Mouse (Mus musculus) urinary bladder, postnatal 25 days (tissue): ENCODE measurements around the gene Poc1b.

Experiments used
- DNase-seq: peaks from one replicate; pipeline ENCODE4 v3.0.0; 2022; ENCODE audit warnings: low spot score

Gene Poc1b

DNA sequence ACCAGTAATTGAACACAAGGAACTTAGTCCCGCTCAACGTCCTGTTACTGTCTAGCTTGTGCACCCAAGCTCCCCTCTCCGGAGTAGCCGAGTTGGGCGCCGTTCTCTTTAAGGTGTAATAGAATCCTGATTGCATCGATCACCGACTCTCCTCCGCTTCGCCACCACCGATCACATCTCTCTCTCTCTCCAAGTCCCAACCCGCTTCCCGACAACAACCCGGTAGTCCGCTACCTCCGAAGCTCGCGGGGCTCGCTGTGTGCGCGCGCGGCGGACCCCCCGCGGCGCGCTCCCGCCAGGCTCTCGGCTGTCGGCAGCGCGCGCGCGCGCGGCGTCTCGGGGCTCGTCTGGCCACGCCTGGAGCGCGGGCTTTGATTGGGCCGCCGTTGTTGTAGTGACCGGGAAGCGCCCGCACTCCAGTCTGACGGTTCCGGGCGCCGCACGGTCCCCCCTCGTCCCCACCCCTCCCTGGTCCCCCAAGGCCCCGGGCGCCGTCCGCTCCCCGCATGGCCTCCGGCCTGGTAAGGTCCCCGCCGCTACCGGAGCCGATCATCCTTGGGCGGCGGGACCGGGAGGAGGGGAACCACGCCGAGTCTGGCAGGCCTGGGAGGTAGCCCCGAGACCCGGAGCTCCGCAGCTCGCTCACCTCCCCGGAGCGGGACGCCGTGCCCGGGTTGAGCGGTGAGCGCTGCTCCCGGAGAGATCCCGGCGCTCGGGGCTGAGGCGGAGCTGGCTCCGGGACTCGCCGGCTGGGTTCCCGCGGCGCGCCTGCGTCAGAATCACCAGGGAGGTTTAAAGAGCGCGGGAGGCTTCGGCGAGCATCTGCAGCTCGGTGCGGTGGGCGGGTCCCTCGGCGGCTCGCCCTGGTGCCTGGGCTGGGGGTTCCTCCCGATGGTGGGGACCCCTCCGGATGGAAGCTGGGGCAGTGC lies at the start of gene Poc1b:
Gene Poc1b, plus strand, starts transcription at position 334 of the 929 bp plus-strand sequence.
- peak; percentile 77 for DNase-seq

DNA sequence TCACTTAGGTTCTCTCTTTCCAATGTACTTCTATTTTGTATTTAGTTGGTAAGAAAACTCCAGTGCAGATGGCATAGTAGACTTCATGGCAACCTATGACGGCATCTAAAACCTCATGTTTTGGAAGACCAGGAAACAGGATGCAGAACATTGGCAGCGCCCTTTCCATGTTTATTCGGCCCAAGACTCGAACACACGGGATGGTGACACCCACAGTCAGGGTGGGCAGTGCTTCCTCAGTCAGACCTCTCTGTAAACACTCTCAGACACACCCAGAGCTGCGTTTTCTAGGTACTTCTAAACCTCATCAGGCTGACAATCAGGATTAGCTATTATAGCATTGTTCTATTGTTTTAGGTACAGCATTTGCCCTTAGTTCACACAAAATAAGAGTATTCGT lies 46.2 kb upstream of the Poc1b start:
- no peak for DNase-seq

DNA sequence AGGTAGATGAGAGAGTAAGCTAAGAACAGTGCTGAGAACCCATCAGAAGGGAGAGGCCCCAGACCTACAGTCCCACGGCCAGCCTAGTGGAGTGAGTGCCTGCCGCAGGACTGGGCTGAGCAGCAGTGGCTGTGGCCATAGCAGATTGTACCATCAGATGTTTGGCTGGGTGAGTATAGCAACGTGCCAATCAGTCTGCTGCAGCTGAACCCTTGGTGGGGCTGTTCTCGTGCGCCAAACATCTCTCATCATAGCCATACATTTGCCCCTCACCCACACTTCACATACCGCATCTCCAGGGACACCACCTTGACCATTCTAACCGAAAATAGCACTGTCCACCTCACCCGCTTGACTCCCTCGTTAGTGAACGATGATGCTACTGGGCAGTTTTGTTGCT lies 45.4 kb upstream of the Poc1b start:
- no peak for DNase-seq

DNA sequence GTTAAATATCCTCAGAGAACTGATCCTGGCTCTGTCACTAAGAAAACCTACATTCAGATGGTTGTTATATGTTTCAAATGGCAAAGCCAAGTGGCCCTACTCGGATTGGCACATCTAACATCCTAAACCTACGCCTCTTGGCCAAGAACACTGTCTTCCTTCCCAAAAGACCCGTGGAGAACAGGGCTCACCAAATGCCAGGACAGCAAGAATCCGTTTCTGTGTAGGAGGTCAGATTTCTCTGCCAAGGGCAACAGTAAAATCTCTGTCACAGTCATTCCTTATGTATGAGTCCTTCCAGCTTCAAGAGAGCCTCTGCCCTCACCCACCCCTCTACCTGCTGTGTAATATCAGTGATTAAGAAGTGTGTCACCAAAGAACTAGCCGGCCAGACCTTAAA lies 44.3 kb upstream of the Poc1b start:
- DNase-seq = no peak

DNA sequence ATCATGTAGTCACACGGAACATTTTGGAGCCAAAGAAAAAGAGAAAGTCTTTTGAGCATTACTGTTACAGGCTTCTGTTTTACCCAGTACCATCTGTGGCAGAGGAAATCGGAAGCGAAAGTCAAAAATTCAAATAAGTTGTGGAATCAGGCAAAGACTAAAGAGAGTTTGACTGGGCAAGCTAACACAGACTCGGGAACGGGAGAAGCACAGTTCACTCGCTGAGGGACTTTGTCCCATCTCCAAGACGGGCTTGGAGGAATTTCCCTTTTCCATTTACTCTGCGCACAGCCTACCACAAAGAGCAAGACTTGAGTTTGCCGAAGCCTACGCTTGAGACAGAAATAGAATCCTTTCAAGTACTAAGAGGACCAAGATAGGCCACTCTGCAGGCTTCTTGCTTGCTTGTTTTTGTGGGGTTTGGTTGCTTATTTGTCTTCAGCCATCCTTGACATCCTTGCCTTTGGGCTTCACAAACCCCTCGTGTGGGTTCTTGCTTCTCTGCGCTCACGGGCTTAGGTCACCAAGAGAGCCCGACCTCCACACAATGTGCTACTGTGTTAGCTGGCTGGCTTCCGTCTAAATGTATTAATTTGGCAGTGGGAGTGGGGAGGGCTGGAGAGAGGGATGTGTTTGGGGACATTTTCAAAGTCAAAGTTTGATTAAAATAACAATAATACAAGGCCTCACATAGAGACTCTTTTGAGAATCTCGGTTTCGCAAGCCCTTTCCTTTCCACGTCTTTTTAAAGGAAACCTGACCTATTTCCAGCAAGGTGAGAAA lies 30.5 kb upstream of the Poc1b start:
- no peak for DNase-seq

DNA sequence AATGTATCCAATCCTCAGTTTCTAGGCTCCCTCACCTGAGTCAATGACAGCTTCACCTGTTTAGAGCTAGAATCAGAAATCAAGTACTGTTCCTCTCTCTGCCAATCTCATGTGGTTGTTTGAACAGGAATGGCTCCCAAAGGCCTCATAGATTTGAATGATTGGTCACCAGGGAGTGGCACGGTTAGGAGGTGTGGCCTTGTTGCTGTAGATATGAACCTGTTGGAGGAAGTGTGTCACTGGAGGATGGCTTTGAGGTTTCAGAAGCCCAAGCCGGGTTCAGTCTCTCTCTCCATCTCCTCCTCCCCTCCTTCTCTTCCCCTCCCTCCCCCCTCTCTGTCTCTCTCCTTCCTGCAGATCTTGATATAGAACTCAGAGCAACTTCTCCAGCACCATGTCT lies 28.2 kb upstream of the Poc1b start:
- no peak for DNase-seq

DNA sequence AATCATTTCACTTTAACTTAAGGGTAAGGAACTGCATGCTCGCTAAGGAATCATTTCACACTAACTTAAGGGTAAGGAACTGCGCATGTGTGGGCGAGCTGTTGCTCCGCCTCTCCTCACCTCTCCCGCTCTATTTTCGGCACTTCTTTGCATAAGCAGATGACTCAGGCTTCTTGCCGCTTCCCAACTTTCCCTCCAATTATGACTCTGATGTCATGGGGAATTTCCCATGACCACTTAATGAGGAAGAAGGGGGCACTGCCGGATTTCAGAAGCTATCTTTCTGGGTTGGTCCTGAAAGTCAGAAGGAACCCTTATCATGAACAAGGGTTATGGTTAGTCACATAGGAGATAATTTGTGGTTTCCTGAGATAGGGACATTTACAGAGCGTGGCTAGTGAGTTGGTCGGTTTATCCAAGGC lies 25.3 kb upstream of the Poc1b start:
- DNase-seq = no peak

DNA sequence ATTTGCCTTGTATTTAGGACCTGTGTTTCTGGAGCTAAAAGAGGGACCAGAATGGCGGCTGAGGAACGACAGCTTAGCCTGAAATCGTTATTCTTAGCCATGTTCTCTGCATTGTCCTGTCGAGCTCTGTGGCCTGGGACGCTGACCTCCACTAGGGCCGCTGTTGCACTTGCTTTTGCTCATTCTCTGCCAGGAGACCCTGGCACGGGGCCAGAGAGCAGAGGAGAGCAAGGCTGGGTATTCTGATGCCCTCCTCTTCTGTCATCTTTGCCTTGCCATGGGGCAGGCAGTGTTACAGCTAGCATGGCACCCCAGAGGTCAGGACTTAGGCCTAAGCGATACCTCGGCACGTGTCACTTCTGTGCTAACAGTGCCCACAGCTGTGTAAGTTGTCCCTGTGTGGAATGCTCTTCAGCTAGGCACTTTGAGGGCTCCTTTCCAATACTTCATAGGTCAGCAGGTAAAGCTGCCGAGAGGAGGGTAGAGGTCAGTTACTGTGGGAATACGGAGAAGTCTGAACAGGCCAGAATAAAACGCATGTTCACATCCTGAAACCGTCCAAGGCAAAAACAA lies 23.3 kb upstream of the Poc1b start:
- DNase-seq = no peak

DNA sequence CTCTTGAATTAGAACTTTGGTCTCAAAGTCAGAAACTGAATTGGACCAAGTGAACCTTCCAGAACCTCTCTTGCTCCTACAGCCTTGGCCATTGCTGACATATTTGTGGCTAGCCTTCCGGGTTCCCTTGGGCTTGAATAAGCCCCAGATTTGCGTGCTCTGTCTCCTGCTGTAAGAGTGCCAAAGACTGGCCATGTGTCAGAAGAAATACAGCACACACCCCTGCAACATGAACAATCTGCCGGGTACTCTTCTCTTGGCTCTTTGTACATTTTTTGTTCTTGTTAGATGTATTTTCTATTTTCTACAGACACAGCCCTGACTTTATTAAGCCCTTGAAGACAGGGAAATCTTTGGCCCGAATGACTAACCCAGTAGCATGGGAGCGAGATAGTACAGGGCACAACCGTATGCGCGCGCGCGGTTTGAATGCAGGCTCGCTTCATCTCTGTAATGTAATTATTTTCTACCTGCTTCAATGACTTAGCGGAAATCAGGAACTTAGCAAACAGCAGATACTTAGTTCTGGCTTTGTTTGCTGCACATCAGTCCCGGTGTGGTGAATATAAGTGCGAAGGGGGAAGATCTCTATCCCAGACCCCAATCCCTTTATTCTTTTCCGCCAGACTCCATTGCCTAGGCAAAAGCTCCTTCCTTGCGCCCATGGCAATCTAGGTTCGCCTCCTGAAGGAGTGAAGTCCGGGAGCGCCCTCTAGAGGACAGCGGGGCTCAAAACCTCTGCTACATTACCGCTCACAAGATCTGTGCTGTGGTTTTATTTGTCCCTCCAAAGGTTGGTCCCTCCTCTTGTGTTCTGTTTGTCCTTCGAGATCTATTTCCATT lies 22.2 kb upstream of the Poc1b start:
- peak; percentile 94 for DNase-seq

DNA sequence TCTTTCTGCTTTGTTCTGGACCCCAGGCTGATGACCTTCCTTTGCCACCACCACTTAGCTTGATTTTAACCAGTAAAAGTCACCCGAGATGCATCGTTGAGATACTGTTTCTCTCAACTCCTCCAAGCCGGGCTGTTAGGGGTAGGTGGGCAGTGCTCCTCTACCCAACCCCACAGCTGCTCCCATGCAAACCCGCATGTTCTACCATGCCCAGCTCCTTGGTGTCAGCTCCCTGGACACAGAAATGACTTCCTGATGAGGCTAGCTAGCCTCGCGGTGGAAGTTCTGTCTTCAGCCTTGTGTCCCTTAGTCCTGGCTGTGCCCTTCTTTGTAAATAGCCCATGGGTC lies 21.6 kb upstream of the Poc1b start:
- no peak for DNase-seq

DNA sequence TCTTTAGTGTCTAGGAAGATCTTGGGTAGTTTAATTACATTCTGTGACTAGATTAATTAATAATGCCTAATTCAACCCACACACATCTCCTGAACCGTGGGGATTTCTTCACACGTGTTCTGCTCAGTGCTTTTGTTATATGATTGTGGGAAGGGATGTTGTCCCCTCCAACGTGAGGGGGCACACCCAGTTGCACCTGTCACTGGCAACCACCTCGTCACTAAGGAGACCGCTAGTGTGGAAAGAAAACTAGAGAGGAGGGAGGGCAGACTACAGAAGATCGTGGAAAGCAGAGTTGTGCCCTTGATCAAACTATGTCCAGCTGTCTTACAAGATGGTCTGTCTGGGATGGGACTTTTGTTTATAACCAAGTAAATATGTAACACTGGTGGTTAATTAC lies 20.8 kb upstream of the Poc1b start:
- DNase-seq = no peak

DNA sequence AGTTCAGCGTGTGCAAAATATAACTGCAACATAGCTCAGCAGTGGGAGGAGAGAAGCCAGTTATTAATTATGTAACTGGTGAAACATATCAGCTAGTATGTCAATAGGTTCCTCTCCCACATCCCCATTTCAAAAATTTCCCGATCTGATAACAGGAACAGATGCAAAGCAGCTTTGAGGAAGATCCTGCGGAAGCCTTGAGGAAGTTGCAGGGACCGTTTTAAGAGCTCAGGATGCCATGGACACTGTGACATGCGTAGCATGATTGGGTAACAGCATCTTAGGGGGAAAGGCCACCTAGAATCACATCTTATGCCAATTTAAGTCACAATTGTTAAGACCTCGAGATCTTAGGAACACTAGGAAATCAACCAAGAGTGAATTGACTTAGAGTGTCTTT lies 16.9 kb upstream of the Poc1b start:
- DNase-seq = no peak

DNA sequence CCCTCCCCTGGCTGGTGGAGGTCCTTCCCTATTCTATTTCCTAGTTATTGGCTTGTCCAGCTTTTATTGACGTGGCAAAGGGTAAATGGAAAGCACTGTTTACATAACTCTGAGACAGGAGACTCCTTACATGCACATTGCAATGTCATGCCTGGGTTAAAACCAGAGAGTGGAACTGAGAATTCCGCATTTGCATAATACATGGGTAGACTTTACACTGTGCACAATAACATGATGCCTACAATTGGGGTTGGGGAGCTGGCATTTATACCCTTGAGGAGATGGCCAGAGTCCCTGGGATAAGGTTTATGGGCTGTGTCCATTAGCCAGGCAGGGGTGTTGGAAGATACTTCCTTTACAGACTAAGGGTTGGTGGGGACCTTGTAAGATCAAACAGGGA lies 13.5 kb upstream of the Poc1b start:
- DNase-seq = no peak

DNA sequence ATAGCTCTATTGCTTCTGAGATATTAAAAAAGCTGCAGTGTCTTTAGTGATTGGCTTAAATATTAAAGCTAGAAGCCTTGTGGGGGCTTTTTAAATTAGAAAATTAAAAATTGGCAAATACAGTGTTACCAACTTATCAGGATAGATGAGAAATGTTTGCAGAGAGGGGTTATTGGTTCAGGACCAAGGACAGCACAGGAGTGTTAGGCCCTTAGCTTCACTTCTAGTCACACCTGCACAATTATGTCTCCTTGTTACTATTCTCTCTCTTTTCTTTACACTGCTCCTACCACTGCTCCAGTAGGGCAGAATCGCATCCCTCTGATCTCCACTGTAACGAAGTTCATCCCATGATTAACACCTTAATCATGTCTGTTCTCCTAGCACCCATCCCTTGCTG lies 11.7 kb upstream of the Poc1b start:
- DNase-seq = no peak

DNA sequence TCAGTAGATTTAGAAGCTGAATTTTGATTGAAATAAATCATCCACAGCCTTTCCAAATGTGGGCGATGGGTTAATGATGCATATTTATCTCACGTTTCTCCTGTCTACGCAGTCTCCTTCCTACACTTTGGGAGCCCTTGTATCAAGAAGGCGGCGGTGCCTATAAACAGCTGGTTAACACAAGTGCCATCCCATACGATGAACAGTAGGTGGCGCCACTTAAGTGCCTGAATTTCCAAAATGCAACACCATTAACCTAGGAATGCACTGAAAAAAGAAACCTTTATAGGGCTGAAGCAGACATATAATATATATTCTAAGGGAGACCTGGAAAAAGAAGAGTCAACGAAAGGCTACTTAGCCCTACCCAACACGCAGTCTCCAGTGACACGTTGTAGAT lies 9.5 kb upstream of the Poc1b start:
- peak; percentile 26 for DNase-seq

DNA sequence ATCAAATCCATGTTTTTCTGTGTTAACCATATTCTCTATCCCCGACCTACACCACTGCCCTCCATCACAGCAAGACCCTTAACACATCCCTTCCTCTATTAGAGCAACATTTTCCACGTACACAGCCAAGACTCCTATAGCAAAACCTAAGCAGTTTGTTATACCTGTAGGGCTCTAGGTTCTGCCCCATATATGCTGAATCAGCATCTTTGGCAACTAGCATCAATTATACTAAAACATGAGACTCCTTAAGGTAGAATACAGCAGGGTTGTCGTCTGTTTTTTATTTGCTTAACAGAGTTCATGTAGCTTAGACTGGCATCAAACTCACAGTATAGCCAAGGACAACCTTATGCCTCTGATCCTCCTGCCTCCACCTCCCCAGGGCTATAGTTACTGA lies 1.3 kb upstream of the Poc1b start:
- DNase-seq = no peak

DNA sequence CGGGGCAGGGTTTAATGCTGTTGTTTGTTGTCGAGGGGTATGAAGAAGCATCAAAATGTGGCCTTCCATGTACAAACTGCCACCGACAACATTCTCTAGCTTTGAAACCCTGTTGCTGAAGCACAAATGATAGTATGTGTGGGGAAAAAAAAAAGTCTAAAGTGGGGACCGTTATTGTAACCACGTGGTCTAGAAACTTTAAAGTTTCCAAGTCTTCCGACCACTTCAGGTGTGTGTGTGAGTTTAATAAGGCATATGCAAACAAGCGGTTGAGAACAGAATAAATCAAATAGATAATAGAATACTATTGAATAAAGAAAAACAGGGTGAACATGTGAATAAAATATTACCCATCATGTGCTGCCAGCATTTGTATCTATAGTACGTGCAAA lies 529 bp upstream of the Poc1b start:
- no peak for DNase-seq

DNA sequence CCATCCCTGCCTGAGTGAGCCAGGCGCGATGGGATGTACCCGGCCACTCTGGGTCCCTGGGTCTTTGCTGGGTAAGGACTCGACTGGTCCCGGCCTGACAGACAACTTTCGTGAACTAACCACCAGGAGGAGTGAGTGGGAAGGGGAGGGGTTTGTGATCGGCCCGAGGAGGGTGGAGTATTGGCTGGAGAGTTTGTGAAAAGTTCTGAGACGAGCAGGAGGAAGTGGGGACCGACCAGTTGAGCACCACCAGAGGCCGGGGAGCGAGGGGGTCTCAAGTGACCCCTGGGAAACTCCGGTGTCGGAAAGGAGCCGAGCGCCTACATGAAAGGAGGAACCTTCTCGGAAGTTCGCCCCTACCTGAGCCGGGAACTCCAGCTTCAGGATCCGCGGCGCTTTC lies 1.1 kb downstream of the Poc1b start, which contains the start of gene Galnt4:
Gene Galnt4, plus strand, starts transcription at position 196 of the 400 bp plus-strand sequence.
- peak; percentile 60 for DNase-seq

DNA sequence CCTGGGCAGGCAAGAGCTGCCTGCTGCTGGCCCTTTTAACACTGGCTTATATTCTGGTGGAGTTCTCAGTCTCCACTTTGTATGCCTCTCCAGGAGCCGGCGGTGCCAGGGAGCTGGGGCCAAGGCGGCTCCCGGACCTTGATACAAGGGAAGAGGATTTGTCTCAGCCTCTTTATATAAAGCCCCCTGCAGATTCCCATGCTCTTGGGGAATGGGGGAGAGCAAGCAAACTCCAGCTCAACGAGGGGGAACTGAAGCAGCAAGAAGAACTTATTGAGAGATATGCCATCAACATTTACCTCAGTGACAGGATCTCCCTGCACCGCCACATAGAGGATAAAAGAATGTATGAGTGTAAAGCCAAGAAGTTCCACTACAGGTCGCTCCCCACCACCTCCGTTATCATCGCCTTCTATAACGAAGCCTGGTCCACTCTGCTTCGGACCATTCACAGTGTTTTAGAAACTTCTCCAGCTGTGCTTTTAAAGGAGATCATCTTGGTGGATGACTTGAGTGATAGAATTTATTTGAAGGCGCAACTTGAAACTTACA lies 1.7 kb downstream of the Poc1b start:
- DNase-seq = no peak

DNA sequence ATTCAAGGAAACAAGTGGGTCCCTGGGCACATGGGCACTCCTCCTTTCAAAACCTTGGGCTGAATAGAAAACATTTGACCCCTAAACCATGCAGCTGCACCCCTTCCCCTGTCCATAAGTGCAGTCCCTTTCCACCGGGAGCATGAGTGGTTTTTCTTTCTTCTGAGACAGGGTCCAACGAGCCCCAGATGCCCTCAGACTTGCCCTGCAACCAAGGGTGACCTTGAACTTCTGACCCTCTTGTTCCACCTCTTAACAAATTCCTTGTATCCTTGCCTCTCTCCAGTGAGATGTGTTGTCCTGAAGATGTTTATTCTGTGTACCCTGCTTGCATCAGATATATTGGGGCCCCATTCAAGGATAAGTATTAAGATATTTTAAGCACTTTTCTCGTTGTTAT lies 6.7 kb downstream of the Poc1b start:
- DNase-seq = no peak

DNA sequence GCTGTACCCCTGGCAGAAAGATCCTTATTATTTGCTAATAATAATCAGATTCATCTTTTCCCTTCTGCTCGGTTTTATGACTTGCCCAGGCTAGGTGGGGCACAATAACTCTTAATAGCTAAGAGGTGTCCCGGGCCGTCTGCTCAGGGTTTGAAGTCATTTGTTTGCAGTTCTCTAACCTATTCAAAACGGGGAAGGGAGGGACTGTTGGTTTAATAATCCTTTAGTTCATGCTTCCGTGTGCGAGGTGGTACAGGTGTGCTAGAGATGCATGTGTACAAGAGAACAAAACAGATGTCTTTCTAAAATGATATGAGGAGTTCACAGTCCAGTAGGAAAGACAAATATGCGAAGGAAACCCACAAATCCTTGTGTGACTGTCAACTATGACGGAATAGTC lies 7.5 kb downstream of the Poc1b start:
- no peak for DNase-seq
